Mouse (Mus musculus) embryonic facial prominence, embryonic 15.5 days (tissue): ENCODE data around the gene Il21r. TPM values are rescaled to one million over a fixed set of nuclear protein-coding genes. Genes with fewer than 3 reads are reported as not detected.

Experiments used
- ATAC-seq: fragments of 200-750 bp; cut with Nextera tagmentation; 2 replicates; pipeline ENCODE4 v1.8.0; 2017; ENCODE audit warnings: low read depth, moderate TSS enrichment; ENCODE audit not compliant: insufficient number of reproducible peaks, low FRiP score, low TSS enrichment
- H3K27ac ChIP-seq: fragments of 300-500 bp; sonication (generic); replicated peaks from 2 replicates; pipeline ENCODE4 v1.5.1; 2015; ENCODE audit warnings: mild to moderate bottlenecking, inconsistent platforms
- H3K27me3 ChIP-seq: fragments of 300-500 bp; sonication (generic); 2 replicates; pipeline ENCODE4 v1.6.1; 2015; ENCODE audit warnings: inconsistent platforms
- H3K36me3 ChIP-seq: fragments of 300-500 bp; sonication (generic); 2 replicates; pipeline ENCODE4 v1.6.1; 2015; ENCODE audit warnings: mild to moderate bottlenecking, inconsistent platforms
- H3K4me1 ChIP-seq: fragments of 300-500 bp; sonication (generic); 2 replicates; pipeline ENCODE4 v1.6.1; 2015; ENCODE audit warnings: inconsistent platforms
- H3K4me2 ChIP-seq: fragments of 300-500 bp; sonication (generic); replicated peaks from 2 replicates; pipeline ENCODE4 v1.6.1; 2015; ENCODE audit warnings: mild to moderate bottlenecking, inconsistent platforms
- H3K4me3 ChIP-seq: fragments of 300-500 bp; sonication (generic); replicated peaks from 2 replicates; pipeline ENCODE4 v1.5.1; 2015; ENCODE audit warnings: mild to moderate bottlenecking, inconsistent platforms
- H3K9ac ChIP-seq: fragments of 300-500 bp; sonication (generic); 2 replicates; pipeline ENCODE4 v1.6.1; 2015; ENCODE audit warnings: inconsistent platforms
- H3K9me3 ChIP-seq: fragments of 300-500 bp; sonication (generic); replicated peaks from 2 replicates; pipeline ENCODE4 v1.6.1; 2016; ENCODE audit warnings: inconsistent platforms
- WGBS: fragments of 180-500 bp; shearing (Covaris S2); methylation state at CpG from one replicate; pipeline ENCODE4 v1.1.7; 2015; 5-methylcytosine and 5-hydroxymethylcytosine counted together
- polyA plus RNA-seq: library from polyadenylated mRNA; unstranded; fragments of >200 nt; fragmentation: Nextera tagmentation; extraction: Ambion mirVana; gene quantifications from 2 replicates; pipeline ENCODE4 v1.2.1, GENCODE M21; 2015

Gene Il21r
- polyA plus RNA-seq, 1 experiment from 2014 or later, result 1.5 TPM

- WGBS, result 73% methylated on average over 12 of the region's 12 CpGs
- Histone ChIP-seq H3K4me2 (no peak overlapping the region), H3K4me1 (0 out of 2 replicates have a peak, but pooled peaks cover 5% of the 10 kb centered on the region), H3K27ac (no peak overlapping the region), H3K27me3 (no peaks in the 10 kb centered on the region), H3K9me3 (no peaks in the 10 kb centered on the region), H3K36me3 (no peaks in the 10 kb centered on the region), H3K4me3 (no peak overlapping the region), H3K9ac (no peak overlapping the region)
- no peak for ATAC-seq
Observed at GRCm38 (mm10) chr7:125604362-125605319, 1.4 kb downstream of the Il21r start.

- Histone ChIP-seq H3K27me3 (no peaks in the 10 kb centered on the region), H3K9ac (no peak overlapping the region), H3K9me3 (no peaks in the 10 kb centered on the region), H3K36me3 (no peaks in the 10 kb centered on the region), H3K4me3 (no peak overlapping the region), H3K27ac (no peak overlapping the region), H3K4me2 (no peak overlapping the region), H3K4me1 (0 out of 2 replicates have a peak, but pooled peaks cover 5% of the 10 kb centered on the region)
- no peak for ATAC-seq
- WGBS, result 56% methylated on average over 4 of the region's 4 CpGs
Observed at GRCm38 (mm10) chr7:125605725-125606139, 2.5 kb downstream of the Il21r start.

- WGBS, result 80% methylated on average over 2 of the region's 2 CpGs
- no peak overlapping the region for H3K9ac ChIP-seq
- no peaks in the 10 kb centered on the region for H3K27me3 ChIP-seq
- no peaks in the 10 kb centered on the region for H3K36me3 ChIP-seq
- H3K4me3 ChIP-seq, result no peak overlapping the region
- H3K4me2 ChIP-seq, result no peak overlapping the region
- ATAC-seq, result no peak
- H3K9me3 ChIP-seq, result no peaks in the 10 kb centered on the region
- 0 out of 2 replicates have a peak, but pooled peaks cover 5% of the 10 kb centered on the region for H3K4me1 ChIP-seq
- no peak overlapping the region for H3K27ac ChIP-seq
Observed at GRCm38 (mm10) chr7:125606265-125607164, 3.3 kb downstream of the Il21r start.

- H3K4me2 ChIP-seq, result no peak overlapping the region
- H3K4me3 ChIP-seq, result no peak overlapping the region
- WGBS, result 58% methylated on average over 6 of the region's 6 CpGs
- H3K27me3 ChIP-seq, result no peaks in the 10 kb centered on the region
- no peaks in the 10 kb centered on the region for H3K9me3 ChIP-seq
- H3K27ac ChIP-seq, result no peak overlapping the region
- no peak for ATAC-seq
- no peak overlapping the region for H3K9ac ChIP-seq
- 0 out of 2 replicates have a peak, but pooled peaks cover 5% of the 10 kb centered on the region for H3K4me1 ChIP-seq
- no peaks in the 10 kb centered on the region for H3K36me3 ChIP-seq
Observed at GRCm38 (mm10) chr7:125607384-125608182, 4.4 kb downstream of the Il21r start.

GRCm38 (mm10) chr7:125608183-125608688 lies 5.0 kb downstream of the Il21r start:
- WGBS, result 86% methylated on average over 4 of the region's 4 CpGs

GRCm38 (mm10) chr7:125613579-125613978 lies 10.3 kb downstream of the Il21r start:
- Histone ChIP-seq H3K9ac (no peak overlapping the region), H3K9me3 (no peaks in the 10 kb centered on the region), H3K27ac (no peak overlapping the region), H3K27me3 (no peaks in the 10 kb centered on the region), H3K4me2 (no peak overlapping the region), H3K4me3 (no peak overlapping the region), H3K36me3 (no peaks in the 10 kb centered on the region), H3K4me1 (no peaks in the 10 kb centered on the region)
- 60% methylated on average over 5 of the region's 5 CpGs for WGBS
- no peak for ATAC-seq

More at GRCm38 (mm10) chr7:125608183-125608688, 5.0 kb downstream of the Il21r start:
- H3K4me1 ChIP-seq, result 0 out of 2 replicates have a peak, but pooled peaks cover 2% of the 10 kb centered on the region
- no peak overlapping the region for H3K4me3 ChIP-seq
- no peak for ATAC-seq
- no peaks in the 10 kb centered on the region for H3K36me3 ChIP-seq
- H3K27me3 ChIP-seq, result no peaks in the 10 kb centered on the region
- H3K9ac ChIP-seq, result no peak overlapping the region
- H3K27ac ChIP-seq, result no peak overlapping the region
- no peaks in the 10 kb centered on the region for H3K9me3 ChIP-seq
- no peak overlapping the region for H3K4me2 ChIP-seq

GRCm38 (mm10) chr7:125615453-125615852 lies 12.2 kb downstream of the Il21r start:
- H3K36me3 ChIP-seq, result no peaks in the 10 kb centered on the region
- ATAC-seq, result no peak
- H3K27ac ChIP-seq, result no peak overlapping the region
- H3K4me2 ChIP-seq, result no peak overlapping the region
- no peaks in the 10 kb centered on the region for H3K4me1 ChIP-seq
- 87% methylated on average over 7 of the region's 7 CpGs for WGBS
- no peaks in the 10 kb centered on the region for H3K27me3 ChIP-seq
- no peak overlapping the region for H3K9ac ChIP-seq
- no peaks in the 10 kb centered on the region for H3K9me3 ChIP-seq
- no peak overlapping the region for H3K4me3 ChIP-seq

GRCm38 (mm10) chr7:125618016-125618415 lies 14.8 kb downstream of the Il21r start:
- no peaks in the 10 kb centered on the region for H3K4me1 ChIP-seq
- no peak overlapping the region for H3K27ac ChIP-seq
- 71% methylated on average over 7 of the region's 7 CpGs for WGBS
- no peaks in the 10 kb centered on the region for H3K9me3 ChIP-seq
- H3K4me2 ChIP-seq, result no peak overlapping the region
- H3K36me3 ChIP-seq, result no peaks in the 10 kb centered on the region
- H3K9ac ChIP-seq, result no peak overlapping the region
- H3K4me3 ChIP-seq, result no peak overlapping the region
- ATAC-seq, result no peak
- no peaks in the 10 kb centered on the region for H3K27me3 ChIP-seq

GRCm38 (mm10) chr7:125620077-125620476 lies 16.8 kb downstream of the Il21r start:
- Histone ChIP-seq H3K27ac (no peak overlapping the region), H3K36me3 (no peaks in the 10 kb centered on the region), H3K4me2 (no peak overlapping the region), H3K9me3 (no peaks in the 10 kb centered on the region), H3K9ac (no peak overlapping the region), H3K4me3 (no peak overlapping the region), H3K4me1 (no peaks in the 10 kb centered on the region), H3K27me3 (no peaks in the 10 kb centered on the region)
- ATAC-seq, result no peak
- WGBS, result 71% methylated on average over 4 of the region's 4 CpGs
